Comparison of ENCODE assay signal across 13 mouse cellular contexts in the genomic region with DNA sequence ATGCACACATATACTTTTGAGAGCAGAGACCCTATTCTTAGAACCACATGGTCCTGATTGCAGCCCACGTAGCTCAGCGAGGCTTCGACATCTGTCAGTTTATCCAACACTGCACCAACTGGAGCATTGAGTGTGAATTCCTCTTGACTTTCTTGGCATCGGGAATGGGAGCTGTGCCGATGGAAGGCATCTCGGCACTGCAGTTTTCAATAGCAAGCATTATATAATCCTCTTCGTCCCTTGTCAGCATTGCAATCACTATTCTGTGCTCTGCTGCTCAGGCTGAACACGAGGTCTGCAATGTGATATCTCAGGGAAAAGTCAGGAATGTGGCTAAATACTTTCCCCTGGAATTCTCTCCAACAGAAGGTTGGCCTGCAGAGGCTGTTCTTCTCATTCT.
DNase-seq lines count a peak whose midpoint lies in the region; ATAC-seq lines count a peak whose summit lies in the region.
"Had no signal": no experiment of that assay in that cellular context is flagged by ENCODE, and none has a peak within 500 bp of the region (broad histone marks: within the 10 kb centered on the region; RNA-seq: fewer than 3 reads in every experiment).

No protein-coding gene starts in this region.

- H3K4me2 ChIP-seq in limb, embryonic 13.5 days (replicated peaks) = no peak overlapping the region
- H3K4me2 ChIP-seq in hindbrain, embryonic 11.5 days (replicated peaks; ENCODE audit: low read depth, low read length) = no peak overlapping the region
- H3K4me2 ChIP-seq: hindbrain, embryonic 14.5 days had no signal

- H3K27me3 ChIP-seq in limb, embryonic 13.5 days = no peaks in the 10 kb centered on the region
- no peaks in the 10 kb centered on the region for H3K27me3 ChIP-seq in limb, embryonic 10.5 days (ENCODE audit: low read depth, poor library complexity, severe bottlenecking)
- no peaks in the 10 kb centered on the region for H3K27me3 ChIP-seq in hindbrain, embryonic 11.5 days (ENCODE audit: control insufficient read depth, insufficient read depth, low read length)
- H3K27me3 ChIP-seq: CH12.LX had no signal

- H3K9me3 ChIP-seq in limb, embryonic 13.5 days = no peaks in the 10 kb centered on the region
- no peaks in the 10 kb centered on the region for H3K9me3 ChIP-seq in limb, embryonic 10.5 days (replicated peaks)
- no peaks in the 10 kb centered on the region for H3K9me3 ChIP-seq in hindbrain, embryonic 11.5 days (ENCODE audit: control insufficient read depth, low read length)

- H3K27ac ChIP-seq in limb, embryonic 13.5 days = no peak overlapping the region
- H3K27ac ChIP-seq in limb, embryonic 10.5 days = no peak overlapping the region
- H3K27ac ChIP-seq in hindbrain, embryonic 11.5 days (ENCODE audit: low read depth, low read length) = no peak overlapping the region
- H3K27ac ChIP-seq: heart, adult 2 months; hindbrain, embryonic 14.5 days had no signal

- no peak for DNase-seq in limb, embryonic 10.5 days (ENCODE audit: low spot score)
- peak; percentile 6 to 25 for DNase-seq in frontal cortex, postnatal 14 days (ENCODE audit: low spot score in 2 of 2)
- DNase-seq in left cerebral cortex, adult 18-20 months (ENCODE audit: low spot score in 2 of 2) = peak; percentile 43 to 58
- DNase-seq in right cerebral cortex, postnatal 36 days (ENCODE audit: low spot score in 2 of 2) = peak; percentile 27 to 73
- no peak for DNase-seq in adrenal gland, postnatal 4 days (ENCODE audit: low spot score in 2 of 2)
- DNase-seq in hindbrain, embryonic 11.5 days (ENCODE audit: low spot score) = no peak
- DNase-seq in heart, adult 11 months = no peak
- DNase-seq: heart, adult 2 months; kidney, postnatal 14 days; thymus, postnatal 4 days had no signal

- ATAC-seq in limb, embryonic 13.5 days (ENCODE audit: low FRiP score, low read depth) = peak; percentile 54
- ATAC-seq in hindbrain, embryonic 11.5 days (ENCODE audit: low FRiP score) = no peak

- peaks cover 23% of the 10 kb centered on the region for H3K4me1 ChIP-seq in limb, embryonic 13.5 days
- H3K4me1 ChIP-seq in limb, embryonic 10.5 days = no peaks in the 10 kb centered on the region
- no peaks in the 10 kb centered on the region for H3K4me1 ChIP-seq in hindbrain, embryonic 11.5 days (replicated peaks; ENCODE audit: control insufficient read depth, insufficient read depth, low read length)

- no peak overlapping the region for H3K9ac ChIP-seq in limb, embryonic 13.5 days
- H3K9ac ChIP-seq in hindbrain, embryonic 11.5 days (ENCODE audit: low read depth, low read length) = no peak overlapping the region
- H3K9ac ChIP-seq: hindbrain, embryonic 14.5 days had no signal

- H3K4me3 ChIP-seq in limb, embryonic 13.5 days = no peak overlapping the region
- no peak overlapping the region for H3K4me3 ChIP-seq in limb, embryonic 10.5 days
- no peak overlapping the region for H3K4me3 ChIP-seq in hindbrain, embryonic 11.5 days (ENCODE audit: low read depth, low read length)
- H3K4me3 ChIP-seq: heart, adult 2 months had no signal

- no peaks in the 10 kb centered on the region for H3K36me3 ChIP-seq in limb, embryonic 13.5 days
- H3K36me3 ChIP-seq in limb, embryonic 10.5 days = no peaks in the 10 kb centered on the region
- H3K36me3 ChIP-seq in hindbrain, embryonic 11.5 days (ENCODE audit: control insufficient read depth, insufficient read depth, low read length) = no peaks in the 10 kb centered on the region

- 65% methylated on average over 8 of the region's 8 CpGs for WGBS in limb, embryonic 13.5 days
- WGBS in limb, embryonic 10.5 days = 83% methylated on average over 8 of the region's 8 CpGs
- WGBS in hindbrain, embryonic 11.5 days = 72% methylated on average over 8 of the region's 8 CpGs

Comparison
In these comparisons a context has a peak if more than half of its experiments do, and no peak if none do; other contexts are left out.
1. DNase-seq: peak in frontal cortex, postnatal 14 days (2 of 2), left cerebral cortex, adult 18-20 months (2 of 2) and right cerebral cortex, postnatal 36 days (2 of 2); none in limb, embryonic 10.5 days (single experiment), adrenal gland, postnatal 4 days (0 of 2), hindbrain, embryonic 11.5 days (single experiment) and heart, adult 11 months (single experiment).